Mouse (Mus musculus): ENCODE measurements around the gene Hpca. TPM values are rescaled to one million over a fixed set of nuclear protein-coding genes. Genes with fewer than 3 reads are reported as not detected.

Hpca gene
- polyA plus RNA-seq, 1 experiment from 2014 or later, result not detected

DNA sequence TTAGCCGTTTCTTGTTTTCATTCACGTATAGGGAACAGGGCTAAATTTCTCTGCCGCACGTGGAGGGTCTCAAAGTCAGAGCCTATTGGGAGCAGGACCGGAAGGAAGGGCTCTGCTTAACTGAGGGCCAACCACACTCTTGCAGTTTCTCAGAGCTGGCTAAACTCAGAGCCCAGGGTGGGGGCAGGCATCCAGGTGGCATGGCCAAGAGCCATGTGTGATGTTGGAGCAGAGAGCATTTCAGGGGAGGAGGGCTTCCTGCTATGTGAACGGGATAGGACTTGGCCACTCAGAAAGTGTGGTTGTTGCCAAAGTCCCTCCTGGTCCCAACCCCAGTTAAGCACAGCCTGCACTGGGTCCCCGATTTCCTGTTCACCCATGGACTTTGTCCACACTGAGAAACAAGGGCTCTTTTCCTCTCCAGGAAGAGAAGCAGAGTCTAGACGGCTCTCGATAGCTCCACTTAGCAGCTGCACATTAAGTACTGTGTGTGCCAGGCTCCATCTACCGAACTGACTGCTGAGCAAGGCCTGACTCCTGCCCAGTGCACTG lies 14.4 kb downstream of the Hpca start:
- Histone ChIP-seq H3K4me3 (ENCODE audit: inconsistent target) (no peak overlapping the region), H3K36me3 (ENCODE audit: inconsistent target) (no peaks in the 10 kb centered on the region), H3K27ac (no peak overlapping the region), H3K79me2 (ENCODE audit: inconsistent target) (no peaks in the 10 kb centered on the region)
- 54% methylated on average over 10 of the region's 10 CpGs for WGBS (ENCODE audit: missing documents)

DNA sequence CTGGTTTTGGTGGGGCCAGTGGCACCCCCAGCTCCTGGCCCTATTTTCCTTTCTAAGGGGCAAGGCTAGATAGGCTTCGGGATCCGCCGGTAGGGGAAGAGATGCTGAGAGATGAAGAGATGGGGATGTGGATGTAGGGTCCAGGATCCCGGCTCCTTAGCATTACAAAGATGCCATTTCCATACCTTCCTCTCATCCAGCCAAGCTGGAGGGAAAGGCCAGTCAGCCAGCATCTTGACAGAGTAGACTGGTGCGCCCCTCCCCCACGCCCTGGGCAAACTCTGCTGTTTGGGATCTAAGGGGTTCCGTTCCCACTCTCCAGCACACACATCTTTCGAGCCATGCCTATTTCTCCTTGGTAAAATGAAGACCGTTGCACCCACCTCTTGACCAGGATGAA lies 15.8 kb downstream of the Hpca start:
- Histone ChIP-seq H3K4me3 (ENCODE audit: inconsistent target) (no peak overlapping the region), H3K79me2 (ENCODE audit: inconsistent target) (no peaks in the 10 kb centered on the region), H3K27ac (no peak overlapping the region), H3K36me3 (ENCODE audit: inconsistent target) (no peaks in the 10 kb centered on the region)
- 47% methylated on average over 8 of the region's 9 CpGs for WGBS (ENCODE audit: missing documents)

DNA sequence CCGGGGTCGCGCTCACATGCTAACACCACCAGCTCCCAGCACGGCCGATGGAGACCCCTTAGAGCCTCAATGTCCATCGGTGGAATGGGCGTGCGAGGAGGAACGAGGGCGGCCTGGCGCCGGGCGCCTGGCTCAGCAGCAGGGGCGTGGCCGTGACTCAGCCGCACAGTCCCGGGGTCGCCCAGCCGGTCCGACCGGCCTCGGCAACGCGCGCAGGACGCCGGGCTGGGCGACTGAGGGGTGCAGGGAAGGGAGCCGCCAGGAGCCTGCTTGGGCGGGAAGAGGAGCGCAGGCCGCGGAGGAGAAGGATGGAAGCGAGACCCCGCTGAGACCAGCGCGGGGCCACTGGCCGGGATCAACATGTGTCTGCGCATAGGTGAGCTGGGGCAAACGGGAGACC lies 16.5 kb downstream of the Hpca start, which contains the start of gene Tmem54:
Gene Tmem54, plus strand, starts transcription at position 193 of the 400 bp plus-strand sequence.
- Histone ChIP-seq H3K36me3 (ENCODE audit: inconsistent target) (no peaks in the 10 kb centered on the region), H3K27ac (no peak within 1 kb of the TSS), H3K79me2 (ENCODE audit: inconsistent target) (no peaks in the 10 kb centered on the region), H3K4me3 (ENCODE audit: inconsistent target) (no peak within 1 kb of the TSS)
- 5% methylated on average over 36 of the region's 40 CpGs for WGBS (ENCODE audit: missing documents)

- Histone ChIP-seq H3K79me2 (ENCODE audit: inconsistent target) (no peaks in the 10 kb centered on the region), H3K36me3 (ENCODE audit: inconsistent target) (no peaks in the 10 kb centered on the region), H3K27ac (no peak overlapping the region), H3K4me3 (ENCODE audit: inconsistent target) (no peak overlapping the region)
- WGBS (ENCODE audit: missing documents), result 88% methylated on average over 14 of the region's 14 CpGs
These were observed 19.6 kb downstream of the Hpca start for GRCm38 (mm10) chr4:129102133-129102829.

- H3K27ac ChIP-seq, result no peak overlapping the region
- no peaks in the 10 kb centered on the region for H3K36me3 ChIP-seq (ENCODE audit: inconsistent target)
- 78% methylated on average over 7 of the region's 7 CpGs for WGBS (ENCODE audit: missing documents)
- H3K4me3 ChIP-seq (ENCODE audit: inconsistent target), result no peak overlapping the region
- no peaks in the 10 kb centered on the region for H3K79me2 ChIP-seq (ENCODE audit: inconsistent target)
These were observed 24.8 kb downstream of the Hpca start for GRCm38 (mm10) chr4:129097006-129097405.

DNA sequence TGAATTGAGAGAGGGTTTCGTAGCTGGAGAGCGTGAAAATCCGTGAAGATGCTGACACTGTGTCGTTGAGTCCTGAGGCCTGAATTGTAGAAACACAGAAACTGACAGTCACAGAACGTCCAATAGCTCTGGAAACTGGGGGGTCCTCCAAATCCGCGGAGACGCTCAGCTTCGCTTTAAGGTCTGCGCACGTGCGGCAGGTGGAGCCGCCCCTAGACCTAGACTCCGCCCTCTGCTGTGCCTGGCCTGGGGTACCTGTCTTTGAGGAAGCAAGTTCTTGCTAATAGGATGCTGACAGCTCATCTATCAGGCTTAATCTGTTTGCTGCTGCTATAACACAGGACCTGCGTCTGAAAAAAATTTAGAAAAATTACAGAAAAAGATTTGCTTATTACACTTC lies 26.6 kb downstream of the Hpca start:
- no peaks in the 10 kb centered on the region for H3K79me2 ChIP-seq (ENCODE audit: inconsistent target)
- no peak overlapping the region for H3K4me3 ChIP-seq (ENCODE audit: inconsistent target)
- 38% methylated on average over 15 of the region's 15 CpGs for WGBS (ENCODE audit: missing documents)

DNA sequence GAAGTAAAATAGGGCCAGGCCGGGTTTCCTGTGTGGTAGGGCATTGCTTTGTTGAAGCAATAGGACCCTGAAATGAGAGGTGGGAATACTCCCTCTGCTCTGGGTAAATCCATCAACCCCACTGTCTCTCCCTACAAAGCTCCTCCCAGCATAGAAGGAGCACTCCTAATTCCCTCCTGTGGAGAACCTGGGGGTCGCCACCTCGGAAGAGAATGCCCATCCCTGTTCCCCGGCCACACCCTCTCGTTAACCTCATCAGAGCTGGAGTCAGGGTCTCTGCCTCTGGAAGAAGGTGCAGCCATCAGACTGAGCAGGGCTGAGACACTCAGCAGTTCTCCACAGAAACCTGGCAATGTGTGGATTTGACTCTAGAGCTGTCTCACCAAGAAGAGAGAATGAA lies 34.0 kb downstream of the Hpca start:
- no peaks in the 10 kb centered on the region for H3K79me2 ChIP-seq (ENCODE audit: inconsistent target)
- WGBS (ENCODE audit: missing documents), result 90% methylated on average over 5 of the region's 5 CpGs
- H3K36me3 ChIP-seq (ENCODE audit: inconsistent target), result peaks cover 21% of the 10 kb centered on the region
- no peak overlapping the region for H3K27ac ChIP-seq
- H3K4me3 ChIP-seq (ENCODE audit: inconsistent target), result no peak overlapping the region

More for the DNA sequence above, 26.6 kb downstream of the Hpca start:
- H3K27ac ChIP-seq, result no peak overlapping the region
- no peaks in the 10 kb centered on the region for H3K36me3 ChIP-seq (ENCODE audit: inconsistent target)

- Histone ChIP-seq H3K4me3 (ENCODE audit: inconsistent target) (no peak overlapping the region), H3K79me2 (ENCODE audit: inconsistent target) (no peaks in the 10 kb centered on the region), H3K27ac (no peak overlapping the region), H3K36me3 (ENCODE audit: inconsistent target) (peaks cover 23% of the 10 kb centered on the region)
- WGBS (ENCODE audit: missing documents), result 33% methylated on average over 8 of the region's 8 CpGs
These were observed 35.8 kb downstream of the Hpca start for GRCm38 (mm10) chr4:129086078-129086477.

GRCm38 (mm10) chr4:129084896-129085295 lies 36.9 kb downstream of the Hpca start:
- WGBS (ENCODE audit: missing documents), result 97% methylated on average over 9 of the region's 9 CpGs
- Histone ChIP-seq H3K4me3 (ENCODE audit: inconsistent target) (no peak overlapping the region), H3K27ac (no peak overlapping the region), H3K36me3 (ENCODE audit: inconsistent target) (peaks cover 35% of the 10 kb centered on the region), H3K79me2 (ENCODE audit: inconsistent target) (no peaks in the 10 kb centered on the region)

- Histone ChIP-seq H3K36me3 (ENCODE audit: inconsistent target) (peaks cover 57% of the 10 kb centered on the region), H3K4me3 (ENCODE audit: inconsistent target) (no peak overlapping the region), H3K27ac (peak overlapping the region; percentile 68), H3K79me2 (ENCODE audit: inconsistent target) (no peaks in the 10 kb centered on the region; the same call in 1 of the 2 replicates)
- 39% methylated on average over 10 of the region's 10 CpGs for WGBS (ENCODE audit: missing documents)
These were observed 39.3 kb downstream of the Hpca start for GRCm38 (mm10) chr4:129082379-129083115.

GRCm38 (mm10) chr4:129081939-129082338 lies 39.9 kb downstream of the Hpca start:
- Histone ChIP-seq H3K4me3 (ENCODE audit: inconsistent target) (no peak overlapping the region), H3K79me2 (ENCODE audit: inconsistent target) (no peaks in the 10 kb centered on the region; the same call in 1 of the 2 replicates), H3K36me3 (ENCODE audit: inconsistent target) (peaks cover 60% of the 10 kb centered on the region), H3K27ac (peak overlapping the region; percentile 68)
- WGBS (ENCODE audit: missing documents), result 17% methylated on average over 2 of the region's 3 CpGs

DNA sequence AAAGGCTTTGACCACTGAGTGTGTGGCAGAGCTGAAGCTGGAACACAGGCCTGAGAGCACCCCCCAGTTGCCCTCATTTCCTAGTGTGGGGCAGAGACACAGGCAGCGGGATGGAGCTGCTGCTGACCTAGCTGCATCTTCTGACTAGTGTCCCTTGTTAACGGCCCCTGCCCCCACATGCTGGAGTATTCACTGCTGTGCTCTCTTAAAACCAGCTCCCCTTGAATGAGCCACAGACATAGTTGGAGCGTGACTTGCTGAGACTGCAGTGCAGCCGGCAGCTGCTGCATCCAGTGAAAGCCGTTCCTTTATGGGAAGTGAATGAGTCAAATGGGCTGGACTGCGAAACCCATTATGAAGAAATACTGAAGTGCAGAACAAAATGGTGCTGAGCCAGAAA lies 40.3 kb downstream of the Hpca start:
- Histone ChIP-seq H3K27ac (peak overlapping the region; percentile 68), H3K79me2 (ENCODE audit: inconsistent target) (no peaks in the 10 kb centered on the region; the same call in 1 of the 2 replicates), H3K36me3 (ENCODE audit: inconsistent target) (peaks cover 64% of the 10 kb centered on the region), H3K4me3 (ENCODE audit: inconsistent target) (no peak overlapping the region)
- 30% methylated on average over 6 of the region's 6 CpGs for WGBS (ENCODE audit: missing documents)

GRCm38 (mm10) chr4:129081041-129081440 lies 40.8 kb downstream of the Hpca start:
- H3K36me3 ChIP-seq (ENCODE audit: inconsistent target), result peaks cover 69% of the 10 kb centered on the region
- H3K27ac ChIP-seq, result peak overlapping the region; percentile 68
- WGBS (ENCODE audit: missing documents), result 95% methylated on average over 7 of the region's 7 CpGs
- no peaks in the 10 kb centered on the region; the same call in 1 of the 2 replicates for H3K79me2 ChIP-seq (ENCODE audit: inconsistent target)
- no peak overlapping the region for H3K4me3 ChIP-seq (ENCODE audit: inconsistent target)

DNA sequence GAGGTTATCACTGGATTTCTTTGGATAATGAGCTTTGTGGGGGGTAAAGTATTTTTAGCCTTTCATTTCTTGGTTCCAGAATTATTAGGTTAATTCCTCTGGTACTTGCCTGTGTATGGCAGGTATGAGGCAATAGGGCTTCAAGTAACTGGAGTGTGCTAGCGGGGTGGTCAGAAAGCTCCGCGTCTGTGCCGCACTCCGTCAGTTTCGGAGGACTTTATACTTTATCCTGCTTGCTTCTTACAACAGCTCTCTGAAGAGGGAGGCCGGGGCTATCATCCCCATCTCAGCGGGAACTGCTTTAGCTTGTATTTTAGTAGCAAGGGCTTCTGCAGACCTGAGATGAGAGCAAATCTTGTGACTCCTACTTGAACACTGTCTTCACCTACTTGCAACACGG lies 42.7 kb downstream of the Hpca start:
- H3K36me3 ChIP-seq (ENCODE audit: inconsistent target), result peaks cover 76% of the 10 kb centered on the region
- no peak overlapping the region for H3K27ac ChIP-seq
- WGBS (ENCODE audit: missing documents), result 97% methylated on average over 8 of the region's 9 CpGs
- no peak overlapping the region for H3K4me3 ChIP-seq (ENCODE audit: inconsistent target)
- H3K79me2 ChIP-seq (ENCODE audit: inconsistent target), result peaks cover 11% of the 10 kb centered on the region; the same call in 1 of the 2 replicates

GRCm38 (mm10) chr4:129068848-129069247 lies 53.0 kb downstream of the Hpca start:
- WGBS (ENCODE audit: missing documents), result 82% methylated on average over 4 of the region's 4 CpGs

More at GRCm38 (mm10) chr4:129068848-129069247, 53.0 kb downstream of the Hpca start:
- Histone ChIP-seq H3K36me3 (ENCODE audit: inconsistent target) (peaks cover 24% of the 10 kb centered on the region), H3K79me2 (ENCODE audit: inconsistent target) (peaks cover 100% of the 10 kb centered on the region), H3K27ac (peak overlapping the region; percentile 38; the same call in 1 of the 2 replicates), H3K4me3 (ENCODE audit: inconsistent target) (no peak overlapping the region)
